Mouse (Mus musculus) cerebellum, adult 11 months (tissue): Measurements from ENCODE around the gene Zfp970.
"Not testable (repeated sequence)": the region's sequence is repeated elsewhere in the genome, so short reads cannot be mapped to it uniquely, and the experiment has no call there.

Source experiments
- DNase-seq: peaks from one replicate; pipeline ENCODE4 v3.0.0; 2022

The Zfp970 gene

DNA sequence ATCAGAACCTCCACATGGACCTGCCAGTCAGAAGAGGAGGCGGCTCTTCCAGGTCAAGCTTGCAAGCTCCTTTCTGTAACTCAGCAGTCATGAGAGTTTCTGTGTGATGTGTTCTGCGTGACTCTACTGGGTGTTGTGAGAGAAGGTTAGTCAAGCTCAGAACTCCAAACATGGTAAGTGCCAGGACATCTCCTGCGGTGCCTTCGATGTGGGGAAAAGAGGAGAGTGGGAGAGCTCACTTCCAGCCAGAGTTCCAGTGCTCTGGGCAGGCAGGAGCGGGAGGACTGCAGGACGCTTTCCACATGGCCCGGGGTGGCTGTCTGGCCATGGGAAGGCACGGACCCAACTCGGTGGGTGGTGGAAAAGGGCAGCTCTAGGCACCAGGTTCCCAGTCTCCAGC lies at the start of gene Zfp970:
Gene Zfp970 (plus strand): TSS at position 58 of the 400 bp plus-strand sequence.
- DNase-seq = peak; percentile 20

DNA sequence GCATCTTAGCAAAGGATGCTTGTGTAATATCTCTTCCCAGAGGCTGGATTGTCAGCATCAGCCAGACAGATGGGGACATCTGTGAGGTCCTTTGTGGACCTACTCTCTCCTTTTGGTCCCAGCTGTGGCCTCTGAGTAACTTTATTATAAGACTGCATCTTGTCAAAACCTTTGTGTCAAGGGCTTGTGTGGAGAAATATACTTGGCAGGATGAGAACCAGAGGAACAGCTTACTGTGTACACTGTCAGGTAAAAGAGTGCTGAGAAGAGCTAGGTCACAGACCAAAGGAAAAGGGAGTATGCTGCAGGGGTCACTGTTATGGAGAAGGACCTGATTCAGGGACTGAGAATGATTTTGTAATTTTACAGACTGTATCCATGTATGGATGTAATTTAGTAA lies 3.7 kb downstream of the Zfp970 start:
- not testable (repeated sequence) for DNase-seq

DNA sequence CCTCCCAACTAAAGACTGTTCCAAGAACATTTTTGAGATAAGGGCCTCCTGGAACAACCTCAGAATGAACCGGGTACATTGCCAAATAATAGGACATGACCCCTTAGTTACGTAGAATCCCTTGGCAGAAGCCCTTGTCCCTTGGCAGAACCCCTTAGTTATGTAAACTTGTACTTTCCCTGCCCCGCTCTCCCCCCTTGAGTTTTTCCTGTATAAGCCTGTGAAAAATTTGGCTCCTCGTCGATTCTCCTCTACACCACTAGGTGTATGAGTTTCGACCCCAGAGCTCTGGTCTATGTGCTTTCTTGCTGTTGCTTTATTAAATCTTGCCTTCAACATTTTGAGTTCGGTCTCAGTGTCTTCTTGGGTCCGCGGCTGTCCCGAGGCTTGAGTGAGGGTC lies 7.7 kb downstream of the Zfp970 start:
- not testable (repeated sequence) for DNase-seq

DNA sequence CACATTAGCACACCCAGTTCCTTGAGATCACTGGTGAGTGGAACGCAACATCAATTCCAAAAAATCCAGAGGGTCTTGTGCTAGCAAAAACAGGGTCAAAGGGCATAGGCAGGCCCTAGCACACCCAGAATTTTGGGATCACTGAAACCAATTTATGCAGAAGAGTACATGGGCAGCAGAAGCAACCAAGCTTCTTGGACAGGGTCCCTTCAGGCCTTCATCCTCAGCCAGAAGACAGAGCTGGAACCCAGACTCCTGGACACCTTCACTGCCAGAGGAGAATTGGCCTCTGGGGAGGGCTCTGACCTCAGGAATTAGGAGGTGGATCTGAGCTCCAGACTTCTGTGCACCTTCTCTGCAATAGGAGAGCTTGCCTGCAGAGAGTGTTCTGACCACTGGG lies 17.4 kb downstream of the Zfp970 start:
- not testable (repeated sequence) for DNase-seq

DNA sequence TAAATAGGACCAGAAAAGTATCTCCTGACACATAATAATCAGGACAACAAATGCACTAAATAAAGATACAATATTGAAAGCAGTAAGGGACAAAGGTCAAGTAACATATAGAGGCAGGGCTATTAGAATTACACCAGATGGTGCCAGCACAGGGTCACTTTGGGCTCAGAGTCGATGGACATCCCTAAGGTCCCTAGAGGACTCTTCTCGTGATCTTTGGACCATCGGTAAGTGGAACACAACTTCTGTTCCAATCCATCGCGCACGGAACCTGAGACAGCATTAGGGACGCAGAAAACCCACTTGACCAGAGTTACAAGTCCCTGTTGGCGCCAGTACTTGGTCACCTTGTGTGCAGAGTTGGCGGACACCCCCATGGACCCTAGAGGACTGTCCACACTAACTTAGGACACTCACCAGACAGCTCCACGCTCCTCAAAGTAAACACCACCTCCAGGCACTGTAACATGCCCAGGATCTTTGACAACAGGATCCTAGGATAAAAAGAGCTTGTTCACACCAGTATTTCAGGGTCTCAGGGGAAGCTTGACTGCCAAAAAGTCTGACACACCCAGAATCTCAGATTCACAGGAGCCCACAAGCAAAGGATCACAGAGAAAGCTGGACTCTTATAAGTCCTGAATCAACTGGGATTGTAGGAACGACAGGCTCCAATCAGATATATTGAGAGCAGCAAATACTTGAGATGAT lies 18.9 kb downstream of the Zfp970 start:
- not testable (repeated sequence) for DNase-seq

DNA sequence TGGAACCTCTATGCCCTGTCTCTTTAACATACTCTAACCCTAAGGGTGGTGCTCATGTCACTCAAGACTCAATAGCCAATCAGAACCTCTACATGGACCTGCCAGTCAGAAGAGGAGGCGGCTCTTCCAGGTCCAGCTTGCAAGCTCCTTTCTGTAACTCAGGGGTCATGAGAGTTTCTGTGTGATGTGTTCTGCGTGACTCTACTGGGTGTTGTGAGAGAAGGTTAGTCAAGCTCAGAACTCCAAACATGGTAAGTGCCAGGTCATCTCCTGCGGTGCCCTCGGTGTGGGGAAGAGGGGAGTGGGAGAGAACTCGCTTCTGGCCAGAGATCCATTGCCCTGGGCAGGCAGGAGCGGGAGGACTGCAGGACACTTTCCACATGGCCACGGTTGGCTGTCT lies 33.5 kb downstream of the Zfp970 start, which contains the start of gene Gm14403:
Gene Gm14403 (plus strand): TSS at position 149 of the 400 bp plus-strand sequence.
- peak; percentile 36 for DNase-seq

DNA sequence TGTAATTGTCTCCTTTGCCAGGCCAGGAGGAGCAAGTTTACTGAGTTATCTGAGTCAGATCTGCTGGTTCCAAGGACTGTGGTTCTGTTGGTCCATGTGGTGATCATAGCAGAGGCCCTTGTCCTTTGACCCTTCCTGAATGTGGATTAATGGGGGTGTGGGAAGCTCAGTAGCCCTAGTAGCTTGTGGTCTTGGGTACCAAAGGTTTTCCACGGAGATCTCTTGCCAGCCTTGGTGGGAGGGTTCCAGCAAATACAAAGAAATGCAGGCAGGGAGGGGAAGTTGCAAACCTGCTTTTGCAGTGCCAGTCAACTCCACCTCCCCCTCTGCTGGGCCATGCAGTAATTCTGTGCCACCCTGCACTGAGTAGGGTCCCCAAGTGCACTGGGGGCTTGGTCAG lies 34.6 kb downstream of the Zfp970 start:
- DNase-seq = not testable (repeated sequence)

DNA sequence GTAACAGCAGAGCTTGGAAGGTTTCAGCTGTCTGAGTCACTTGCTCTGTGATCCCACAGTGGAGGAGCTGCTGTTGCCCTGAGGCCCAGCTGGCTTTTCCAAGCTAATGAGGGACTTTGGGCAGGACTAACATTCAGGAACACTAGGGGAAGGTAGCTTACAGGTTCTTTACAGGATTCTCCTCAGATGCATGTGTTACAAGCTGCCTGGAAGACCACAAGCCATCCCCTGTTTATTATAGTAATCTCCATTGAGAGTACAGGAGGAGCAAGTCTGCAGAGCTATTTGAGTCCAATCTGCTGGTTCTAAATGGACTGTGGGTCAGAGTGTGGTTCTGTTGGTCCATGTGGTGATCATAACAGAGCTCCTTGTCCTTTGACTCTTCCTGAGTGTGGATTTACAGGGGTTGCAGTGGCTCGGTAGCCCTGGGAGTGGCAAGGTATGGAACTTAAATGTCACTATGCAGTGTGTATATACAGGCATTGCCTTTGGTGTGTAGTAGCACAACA lies 40.7 kb downstream of the Zfp970 start:
- DNase-seq = not testable (repeated sequence)

DNA sequence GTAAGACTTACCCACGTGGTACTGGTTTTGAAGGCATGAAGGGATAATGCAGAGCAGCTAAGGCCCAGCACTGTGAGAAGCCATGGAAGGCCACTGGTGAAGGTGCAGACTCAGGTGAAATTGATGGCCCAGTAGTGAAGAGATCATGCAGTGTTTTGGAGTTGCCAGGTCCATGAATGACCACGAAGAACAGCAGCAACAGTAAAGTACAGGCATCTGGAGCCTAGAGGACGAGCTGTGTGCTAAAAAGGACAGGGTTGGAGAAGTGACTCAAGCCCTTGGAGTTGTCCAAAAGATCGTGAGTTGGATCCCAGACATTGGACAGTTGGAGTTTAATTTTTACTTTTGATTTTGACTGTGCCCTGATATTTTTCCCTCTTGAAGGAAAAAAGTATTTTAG lies 46.8 kb downstream of the Zfp970 start:
- DNase-seq = not testable (repeated sequence)

DNA sequence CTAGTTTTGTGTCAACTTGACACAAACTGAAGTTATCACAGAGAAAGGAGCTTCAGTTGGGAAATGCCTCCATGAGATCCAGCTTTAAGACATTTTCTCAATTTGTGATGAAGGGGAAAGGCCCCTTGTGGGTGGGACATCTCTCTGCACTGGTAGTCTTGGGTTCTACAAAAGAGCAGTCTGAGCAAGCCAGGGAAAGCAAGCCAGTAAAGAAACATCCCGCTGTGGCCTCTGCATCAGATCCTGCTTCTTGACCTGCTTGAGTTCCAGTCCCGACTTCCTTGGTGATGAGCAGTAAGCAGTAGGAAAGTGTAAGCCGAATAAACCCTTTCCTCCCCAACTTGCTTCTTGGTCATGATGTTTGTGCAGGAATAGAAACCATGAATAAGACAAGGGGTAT lies 47.4 kb downstream of the Zfp970 start:
- DNase-seq = not testable (repeated sequence)

DNA sequence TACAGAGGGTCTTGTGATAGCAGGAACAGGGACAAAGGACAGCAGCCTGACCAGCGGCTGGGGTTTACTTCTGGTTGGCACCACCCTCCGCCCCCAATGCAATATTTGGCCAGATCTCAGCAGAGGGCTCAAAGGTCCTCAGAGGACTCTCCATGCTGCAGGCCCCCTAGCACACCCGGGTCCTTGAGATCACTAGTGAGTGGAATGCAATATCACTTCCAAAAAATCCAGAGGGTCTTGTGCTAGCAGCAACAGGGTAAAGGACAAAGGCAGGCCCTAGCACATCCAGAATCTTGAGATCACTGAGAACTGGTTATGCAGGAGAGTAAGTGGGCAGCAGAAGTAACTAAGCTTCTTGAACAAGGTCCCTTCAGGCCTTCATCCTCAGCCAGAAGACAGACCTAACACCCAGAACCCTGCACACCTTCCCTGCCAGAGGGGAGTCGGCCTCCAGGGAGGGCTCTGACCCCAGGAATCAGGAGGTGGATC lies 49.5 kb downstream of the Zfp970 start:
- DNase-seq = not testable (repeated sequence)

DNA sequence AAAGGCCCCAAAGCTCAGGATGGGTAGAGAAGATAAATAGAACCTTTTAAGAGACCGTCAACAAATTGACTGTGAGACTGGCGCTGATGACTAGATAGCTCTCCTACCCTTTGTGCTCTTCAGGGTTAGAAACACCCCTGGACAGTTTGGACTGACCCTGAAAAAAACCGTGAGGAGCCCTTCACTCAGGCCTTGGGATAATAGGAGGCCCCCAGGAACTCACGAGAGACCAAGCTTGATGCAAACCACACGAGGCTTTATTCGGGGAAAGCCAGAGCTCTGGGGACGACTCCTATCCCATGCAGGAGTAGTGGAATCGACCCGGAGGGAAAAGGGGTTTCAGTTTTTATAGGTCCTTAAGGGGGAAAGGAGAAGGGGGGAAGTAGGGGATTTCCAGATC lies 53.2 kb downstream of the Zfp970 start:
- not testable (repeated sequence) for DNase-seq

DNA sequence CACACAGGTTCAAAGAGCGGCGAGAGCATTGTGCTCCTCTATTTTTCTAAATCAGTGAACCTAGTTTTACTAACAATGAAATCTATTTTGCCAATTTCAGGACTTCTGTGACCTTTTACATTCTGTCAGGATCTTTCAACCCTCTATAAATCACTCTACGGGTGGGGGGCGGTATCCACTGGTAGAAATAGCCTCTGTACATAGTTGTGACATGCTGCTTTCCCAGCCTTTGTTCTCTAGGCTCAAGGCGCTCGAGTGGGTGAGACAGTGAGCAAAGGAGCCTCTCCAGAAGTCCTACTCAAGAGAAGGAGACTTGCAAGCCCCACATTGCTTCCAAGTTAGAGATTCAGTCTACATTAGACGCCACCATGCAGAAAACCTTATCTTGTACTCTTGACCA lies 53.8 kb downstream of the Zfp970 start:
- not testable (repeated sequence) for DNase-seq

DNA sequence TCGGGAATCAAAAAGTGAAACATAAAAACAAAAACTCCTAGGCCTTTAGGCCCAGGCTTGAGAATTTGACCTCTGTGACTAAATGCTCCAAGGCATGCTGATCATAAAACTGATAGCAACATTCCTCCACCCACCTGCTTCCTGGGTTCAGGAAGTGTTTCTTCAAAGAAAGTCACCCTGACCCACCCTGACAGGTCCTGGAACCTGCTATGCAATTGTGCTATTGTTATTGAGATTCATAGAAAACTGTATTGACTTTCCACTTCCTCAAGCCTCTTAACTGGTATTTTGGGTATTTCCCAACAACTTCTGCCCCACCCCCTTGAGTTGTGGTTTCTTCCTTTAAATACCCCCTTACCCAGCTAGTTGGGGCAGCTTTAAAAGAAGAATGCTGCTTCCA lies 54.4 kb downstream of the Zfp970 start:
- not testable (repeated sequence) for DNase-seq

DNA sequence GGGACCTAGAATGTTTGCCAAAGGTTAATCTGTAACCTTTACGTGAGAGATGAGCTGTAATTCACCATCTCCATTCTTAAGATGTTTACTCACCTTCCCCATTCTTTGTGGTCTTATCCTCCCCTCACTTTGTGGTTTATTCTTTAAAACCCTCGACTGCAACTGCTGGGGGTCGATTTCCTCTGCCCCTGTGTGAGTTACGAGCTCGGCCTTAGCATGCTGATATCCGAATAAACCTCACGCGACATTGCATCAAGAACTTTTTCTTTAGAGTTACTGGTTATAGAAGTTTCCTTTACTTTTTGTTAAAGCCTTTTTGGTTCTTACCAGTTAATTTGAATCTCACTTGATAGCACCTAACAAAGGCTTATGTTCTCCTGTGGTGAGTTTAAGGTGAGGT lies 55.5 kb downstream of the Zfp970 start:
- DNase-seq = no peak

DNA sequence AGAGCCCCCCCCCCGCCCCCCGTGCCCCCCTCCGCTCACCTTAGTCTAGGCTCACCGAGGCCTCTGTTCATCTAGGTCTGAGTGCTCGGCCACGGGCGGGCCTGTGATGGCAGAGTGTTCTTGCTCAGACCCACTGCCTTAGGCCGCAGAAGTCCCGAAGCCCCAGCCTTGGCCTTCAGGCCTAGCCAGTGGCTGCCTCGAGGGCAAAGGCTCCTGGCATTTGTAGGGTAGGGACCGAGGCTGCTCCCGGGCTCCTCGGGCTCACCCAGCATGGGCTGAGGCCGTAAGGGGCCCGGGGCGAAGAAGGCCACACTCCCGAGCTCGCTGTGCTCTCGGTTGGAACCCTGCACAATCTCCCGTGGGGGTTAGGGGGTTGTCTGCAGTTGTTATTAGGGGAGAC lies 58.5 kb downstream of the Zfp970 start:
- no peak for DNase-seq

DNA sequence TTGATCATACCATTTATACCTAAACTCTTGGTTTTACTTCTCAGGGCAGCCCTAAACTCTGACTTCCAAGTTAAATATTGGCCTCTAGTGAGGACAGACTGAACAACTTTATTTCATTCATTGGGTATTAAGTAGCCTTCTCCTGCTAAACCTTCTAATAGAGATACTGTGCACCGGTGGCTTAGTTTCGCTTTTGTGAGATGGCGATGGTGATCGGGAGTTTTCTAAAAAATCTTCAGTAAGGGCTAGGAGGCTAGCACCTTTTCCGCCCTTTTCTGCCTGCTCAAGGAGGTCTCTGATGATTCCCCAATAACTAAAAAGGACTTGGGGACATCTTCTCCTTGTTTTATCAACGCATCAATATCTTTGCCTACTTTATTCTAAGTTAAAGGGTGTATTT lies 59.1 kb downstream of the Zfp970 start:
- not testable (repeated sequence) for DNase-seq

DNA sequence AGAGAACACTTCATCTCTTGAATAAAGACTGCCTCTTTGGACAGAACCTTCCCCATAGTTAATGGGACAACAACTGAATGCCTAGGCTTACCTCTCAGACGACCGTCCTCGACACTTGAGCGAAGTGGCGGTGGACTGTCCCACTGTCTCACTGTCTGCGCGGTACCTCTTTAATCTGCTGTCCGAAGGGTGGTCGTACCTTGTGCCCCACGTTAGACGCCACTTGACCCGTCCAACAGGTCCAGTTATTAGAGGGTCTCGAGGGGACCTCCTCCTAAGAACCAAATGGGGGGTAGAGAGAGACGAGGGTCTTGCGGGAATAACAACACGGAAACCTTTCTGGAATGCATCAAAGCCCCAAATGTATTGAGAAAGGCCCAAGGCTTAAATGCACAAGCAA lies 59.6 kb downstream of the Zfp970 start:
- DNase-seq = not testable (repeated sequence)
